Mouse (Mus musculus) forebrain, embryonic 16.5 days (tissue): Measurements from ENCODE around the gene Col7a1. TPM values are rescaled to one million over a fixed set of nuclear protein-coding genes. Genes with fewer than 3 reads are reported as not detected.

ENCODE experiments used
- ATAC-seq: fragments of 200-750 bp; cut with Nextera tagmentation; 2 replicates; pipeline ENCODE4 v1.8.0; 2017; ENCODE audit warnings: mild to moderate bottlenecking, moderate library complexity
- H3K27ac ChIP-seq: fragments of 300-500 bp; sonication (generic); 2 replicates; pipeline ENCODE4 v1.5.1; 2014; ENCODE audit warnings: low read length, control low read depth
- H3K27me3 ChIP-seq: fragments of 300-500 bp; sonication (generic); replicated peaks from 2 replicates; pipeline ENCODE4 v1.6.1; 2014; ENCODE audit warnings: low read length; ENCODE audit not compliant: control insufficient read depth, insufficient read depth
- H3K36me3 ChIP-seq: fragments of 300-500 bp; sonication (generic); 2 replicates; pipeline ENCODE4 v1.6.1; 2014; ENCODE audit not compliant: control insufficient read depth, insufficient read depth
- H3K4me1 ChIP-seq: fragments of 300-500 bp; sonication (generic); replicated peaks from 2 replicates; pipeline ENCODE4 v1.6.1; 2014; ENCODE audit warnings: low read length; ENCODE audit not compliant: control insufficient read depth, insufficient read depth
- H3K4me2 ChIP-seq: fragments of 300-500 bp; sonication (generic); 2 replicates; pipeline ENCODE4 v1.6.1; 2014; ENCODE audit warnings: mild to moderate bottlenecking, low read length, control low read depth
- H3K4me3 ChIP-seq: fragments of 300-500 bp; sonication (generic); replicated peaks from 2 replicates; pipeline ENCODE4 v1.5.1; 2014; ENCODE audit warnings: mild to moderate bottlenecking, low read length, control low read depth
- H3K9ac ChIP-seq: fragments of 300-500 bp; sonication (generic); replicated peaks from 2 replicates; pipeline ENCODE4 v1.6.1; 2014; ENCODE audit warnings: low read depth, low read length, control low read depth
- H3K9me3 ChIP-seq: fragments of 300-500 bp; sonication (generic); 2 replicates; pipeline ENCODE4 v1.6.1; 2016; ENCODE audit warnings: low read length; ENCODE audit not compliant: control insufficient read depth
- WGBS: fragments of 180-500 bp; shearing (Covaris S2); extraction: QIAGEN DNeasy Blood & Tissue Kit; methylation state at CpG from one replicate; pipeline ENCODE4 v1.1.7; 2014; 5-methylcytosine and 5-hydroxymethylcytosine counted together
- polyA plus RNA-seq: library from polyadenylated mRNA; unstranded; fragments of >200 nt; fragmentation: Nextera tagmentation; extraction: Ambion mirVana; gene quantifications from 2 replicates; pipeline ENCODE4 v1.2.1, GENCODE M21; 2015

The Col7a1 gene
- polyA plus RNA-seq, 1 experiment from 2014 or later = 1.5 TPM

- WGBS = 8% methylated on average over 18 of the region's 18 CpGs
- H3K9me3 ChIP-seq = no peaks in the 10 kb centered on the region
- no peak; the same call in 1 of the 2 replicates for ATAC-seq
These were observed 38.7 kb downstream of the Col7a1 start for GRCm38 (mm10) chr9:108992085-108992469.

DNA sequence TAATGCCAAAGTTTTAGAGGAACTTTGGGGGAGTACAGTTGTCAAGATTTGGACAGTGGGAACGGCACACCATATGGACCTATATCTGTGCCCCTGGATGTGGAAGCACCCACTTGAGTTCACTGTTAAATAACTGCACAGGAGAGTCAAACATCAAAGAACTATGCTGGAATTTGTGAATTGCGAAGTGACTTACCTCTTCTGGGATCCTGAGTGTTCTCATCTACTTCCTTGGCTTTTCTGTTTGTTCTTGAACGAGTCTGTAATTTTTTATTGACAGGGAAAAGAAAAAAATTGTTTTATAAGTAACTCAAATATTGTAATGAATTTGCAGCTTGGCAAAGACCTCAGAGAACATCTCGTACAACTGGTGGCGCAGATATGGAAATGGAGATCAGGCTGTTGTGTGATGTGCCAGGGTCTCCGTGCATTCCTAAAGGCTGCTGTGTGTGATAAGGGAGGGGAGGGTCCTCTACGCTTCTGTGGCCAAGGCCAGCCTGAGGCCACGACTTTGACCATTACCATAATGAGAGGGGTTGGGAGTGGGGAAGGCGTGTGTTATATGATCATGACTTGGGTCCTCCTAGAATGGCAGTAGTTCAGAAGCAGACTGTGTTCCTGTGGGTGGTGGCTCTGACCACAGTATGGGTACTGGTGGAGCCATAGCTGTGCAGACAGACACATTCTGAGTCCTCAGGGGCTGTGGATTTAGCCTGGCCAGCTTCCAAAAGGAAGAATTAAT, 39.4 kb downstream of the Col7a1 start:
- Histone ChIP-seq H3K36me3 (no peaks in the 10 kb centered on the region), H3K27me3 (no peaks in the 10 kb centered on the region), H3K4me3 (peak overlapping the region; percentile 62), H3K9ac (no peak overlapping the region), H3K27ac (no peak overlapping the region), H3K9me3 (no peaks in the 10 kb centered on the region), H3K4me2 (peak overlapping the region; percentile 75), H3K4me1 (peaks cover 13% of the 10 kb centered on the region)
- 86% methylated on average over 9 of the region's 9 CpGs for WGBS
- no peak for ATAC-seq

More at GRCm38 (mm10) chr9:108992085-108992469, 38.7 kb downstream of the Col7a1 start:
- Histone ChIP-seq H3K4me3 (peak overlapping the region; percentile 62), H3K27ac (peak overlapping the region; percentile 30; the same call in 1 of the 2 replicates), H3K4me1 (peaks cover 13% of the 10 kb centered on the region), H3K9ac (peak overlapping the region; percentile 68), H3K36me3 (no peaks in the 10 kb centered on the region), H3K4me2 (peak overlapping the region; percentile 75), H3K27me3 (no peaks in the 10 kb centered on the region)

- no peak overlapping the region for H3K9ac ChIP-seq
- H3K9me3 ChIP-seq = no peaks in the 10 kb centered on the region
- H3K4me3 ChIP-seq = no peak overlapping the region
- H3K36me3 ChIP-seq = no peaks in the 10 kb centered on the region
- peaks cover 11% of the 10 kb centered on the region for H3K4me1 ChIP-seq
- H3K4me2 ChIP-seq = no peak overlapping the region
- no peaks in the 10 kb centered on the region for H3K27me3 ChIP-seq
- no peak overlapping the region for H3K27ac ChIP-seq
- ATAC-seq = no peak
- WGBS = 84% methylated on average over 9 of the region's 9 CpGs
These were observed 43.0 kb downstream of the Col7a1 start for GRCm38 (mm10) chr9:108996411-108996810.

DNA sequence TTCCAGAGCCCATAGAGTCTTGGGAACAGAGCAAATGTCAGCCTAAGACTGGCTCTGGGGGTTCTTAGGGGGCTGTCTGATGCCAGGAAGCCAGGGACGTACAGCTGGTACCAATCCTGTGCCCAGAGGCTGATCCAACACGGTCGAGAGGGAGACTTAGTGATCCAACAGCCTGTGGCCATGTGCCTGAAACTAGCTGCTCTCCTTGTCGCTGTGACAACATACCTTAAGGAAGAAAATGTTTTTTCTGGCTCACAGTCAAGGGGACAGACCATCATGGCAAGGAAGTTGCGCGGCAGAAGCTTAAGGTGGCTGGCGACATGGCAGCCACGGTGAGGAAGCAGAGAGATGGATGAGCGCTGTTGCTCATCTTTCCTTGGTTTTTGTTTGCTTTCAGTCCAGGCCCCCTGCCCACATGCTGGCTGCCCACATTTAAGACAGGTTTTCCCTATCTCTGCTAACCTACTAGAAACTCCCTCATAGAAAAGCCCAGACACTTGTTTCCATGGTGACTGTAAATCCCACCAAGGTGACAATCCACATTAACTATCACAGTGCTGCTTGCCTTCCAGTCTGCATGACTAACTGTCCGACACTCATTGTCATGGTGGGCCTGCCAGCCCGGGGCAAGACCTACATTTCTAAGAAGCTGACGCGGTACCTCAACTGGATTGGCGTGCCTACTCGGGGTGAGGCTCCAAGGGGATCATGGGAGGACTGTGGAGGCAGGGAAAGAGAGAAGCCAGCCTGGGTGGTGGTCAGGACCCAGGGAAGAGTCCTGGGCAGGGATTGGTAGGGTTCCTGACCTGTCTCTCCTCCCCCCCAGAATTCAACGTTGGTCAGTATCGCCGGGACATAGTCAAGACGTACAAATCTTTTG, 45.1 kb downstream of the Col7a1 start:
- Histone ChIP-seq H3K4me2 (no peak overlapping the region), H3K27ac (no peak overlapping the region), H3K4me3 (no peak overlapping the region), H3K9me3 (no peaks in the 10 kb centered on the region), H3K27me3 (no peaks in the 10 kb centered on the region), H3K4me1 (peaks cover 5% of the 10 kb centered on the region), H3K36me3 (no peaks in the 10 kb centered on the region), H3K9ac (no peak overlapping the region)
- WGBS = 74% methylated on average over 19 of the region's 19 CpGs
- ATAC-seq = no peak

DNA sequence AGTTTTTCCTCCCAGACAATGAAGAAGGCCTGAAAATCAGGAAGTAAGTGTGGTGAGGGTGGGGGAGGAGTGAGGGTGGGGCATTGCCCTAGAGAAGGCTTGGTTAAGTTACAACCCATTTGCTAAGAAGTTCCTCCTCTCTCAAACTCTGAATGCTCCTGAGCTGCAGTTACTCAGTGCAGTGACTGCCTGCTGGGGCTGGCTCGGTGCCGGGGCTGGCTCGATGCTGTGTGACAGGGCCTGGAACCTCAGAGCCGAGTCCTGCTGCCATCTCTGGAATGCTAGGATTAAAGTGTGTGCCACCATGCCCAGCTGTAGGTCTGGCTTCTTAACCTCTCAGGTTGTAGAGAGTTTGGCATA, 45.8 kb downstream of the Col7a1 start:
- no peak overlapping the region for H3K27ac ChIP-seq
- WGBS = 80% methylated on average over 4 of the region's 4 CpGs
- no peaks in the 10 kb centered on the region for H3K36me3 ChIP-seq
- no peak for ATAC-seq
- H3K9ac ChIP-seq = no peak overlapping the region
- no peak overlapping the region for H3K4me3 ChIP-seq
- H3K9me3 ChIP-seq = no peaks in the 10 kb centered on the region
- H3K4me2 ChIP-seq = no peak overlapping the region
- no peaks in the 10 kb centered on the region for H3K27me3 ChIP-seq
- peaks cover 5% of the 10 kb centered on the region for H3K4me1 ChIP-seq

DNA sequence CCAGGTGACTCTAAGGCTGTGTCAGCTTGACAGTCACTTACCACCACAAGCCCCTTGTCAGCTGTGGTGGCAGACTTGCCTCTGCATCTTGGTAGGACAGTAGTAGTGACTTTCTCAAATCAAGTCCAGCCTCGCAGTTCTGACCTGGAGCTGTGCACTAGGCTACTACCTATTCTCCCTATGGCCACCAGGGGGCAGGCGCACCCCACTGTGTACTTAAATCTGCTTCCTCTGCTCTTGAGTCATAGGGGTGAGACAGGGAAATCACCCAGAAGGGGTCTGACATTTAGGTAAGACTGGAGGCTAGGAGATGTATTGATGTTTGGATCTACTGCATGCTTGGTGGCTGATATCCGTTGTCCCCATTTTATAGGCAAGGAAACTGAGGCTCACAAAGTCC, 47.3 kb downstream of the Col7a1 start:
- WGBS = 8% methylated on average over 3 of the region's 3 CpGs
- H3K36me3 ChIP-seq = no peaks in the 10 kb centered on the region
- no peaks in the 10 kb centered on the region for H3K9me3 ChIP-seq
- H3K4me3 ChIP-seq = no peak overlapping the region
- H3K27me3 ChIP-seq = no peaks in the 10 kb centered on the region
- no peak overlapping the region for H3K9ac ChIP-seq
- ATAC-seq = peak; percentile 60
- H3K4me2 ChIP-seq = no peak overlapping the region
- H3K27ac ChIP-seq = no peak overlapping the region
- H3K4me1 ChIP-seq = peaks cover 5% of the 10 kb centered on the region

DNA sequence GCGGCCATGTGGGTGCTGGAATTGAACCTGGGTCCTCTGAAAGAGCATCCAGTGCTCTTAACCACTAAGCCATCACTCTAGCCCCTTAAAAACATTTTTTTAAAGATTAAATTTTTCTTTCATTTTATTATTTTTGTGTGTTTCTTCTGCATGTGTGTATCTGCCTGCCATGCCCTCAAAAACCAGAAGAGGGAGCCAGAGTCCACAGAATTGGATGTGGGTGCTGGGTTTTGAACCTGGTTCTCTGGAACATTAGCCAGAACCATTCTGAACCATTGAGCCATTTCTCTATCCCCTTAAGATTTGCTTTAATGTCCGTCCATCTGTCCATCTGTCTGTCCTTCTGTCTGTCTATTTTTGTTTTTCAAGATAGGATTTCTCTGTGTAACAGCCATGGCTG, 49.8 kb downstream of the Col7a1 start:
- no peak for ATAC-seq
- 49% methylated on average over 2 of the region's 2 CpGs for WGBS
- Histone ChIP-seq H3K9ac (no peak overlapping the region), H3K4me3 (no peak overlapping the region), H3K4me2 (no peak overlapping the region), H3K4me1 (peaks cover 4% of the 10 kb centered on the region), H3K27me3 (no peaks in the 10 kb centered on the region), H3K9me3 (no peaks in the 10 kb centered on the region), H3K27ac (no peak overlapping the region), H3K36me3 (no peaks in the 10 kb centered on the region)

DNA sequence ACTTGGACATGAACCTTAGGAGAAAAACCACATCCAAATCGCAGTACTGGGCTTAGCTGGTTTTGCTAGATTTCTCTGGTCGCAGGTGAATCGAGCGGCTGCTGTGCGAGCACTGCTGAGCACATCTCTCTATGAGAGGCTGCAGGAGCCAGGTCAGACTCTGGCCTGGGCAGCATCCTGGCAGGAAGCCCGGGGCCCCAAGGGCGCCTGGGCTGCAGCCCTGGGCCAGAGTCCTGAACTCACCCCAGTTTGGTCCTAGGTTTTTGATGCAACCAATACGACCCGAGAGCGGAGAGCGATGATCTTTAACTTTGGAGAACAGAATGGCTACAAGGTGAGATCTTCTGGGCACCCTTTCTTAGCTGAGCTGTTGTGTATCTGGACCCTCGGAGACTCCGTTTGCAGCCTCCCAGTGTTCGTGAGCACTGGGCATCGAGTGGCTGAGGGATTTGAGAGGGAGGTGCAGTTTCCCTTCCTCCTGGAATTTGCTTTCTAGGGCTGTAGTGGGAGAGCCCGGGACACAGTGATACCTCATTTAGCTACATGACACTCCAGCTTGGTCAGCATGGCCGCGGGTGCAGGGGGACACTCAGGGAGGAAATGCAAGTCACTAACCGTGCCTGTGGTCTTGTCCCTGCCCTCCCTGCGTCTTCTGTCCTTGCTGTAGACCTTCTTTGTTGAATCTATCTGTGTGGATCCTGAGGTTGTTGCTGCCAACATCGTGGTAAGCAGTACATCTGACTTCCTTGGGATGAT, 53.8 kb downstream of the Col7a1 start:
- Histone ChIP-seq H3K9ac (no peak overlapping the region), H3K4me1 (no peaks in the 10 kb centered on the region), H3K36me3 (no peaks in the 10 kb centered on the region), H3K27ac (no peak overlapping the region), H3K4me3 (no peak overlapping the region), H3K4me2 (no peak overlapping the region), H3K27me3 (no peaks in the 10 kb centered on the region), H3K9me3 (no peaks in the 10 kb centered on the region)
- WGBS = 81% methylated on average over 21 of the region's 21 CpGs
- no peak for ATAC-seq

GRCm38 (mm10) chr9:109008081-109008480, 54.7 kb downstream of the Col7a1 start:
- H3K27me3 ChIP-seq = no peaks in the 10 kb centered on the region
- no peaks in the 10 kb centered on the region for H3K9me3 ChIP-seq
- no peak for ATAC-seq
- H3K4me2 ChIP-seq = no peak overlapping the region
- H3K36me3 ChIP-seq = no peaks in the 10 kb centered on the region
- H3K4me3 ChIP-seq = no peak overlapping the region
- no peak overlapping the region for H3K9ac ChIP-seq
- H3K4me1 ChIP-seq = no peaks in the 10 kb centered on the region
- 80% methylated on average over 9 of the region's 9 CpGs for WGBS
- no peak overlapping the region for H3K27ac ChIP-seq
